Mouse (Mus musculus): Measurements from ENCODE around the gene Hoxd13.

Hoxd13 gene

GRCm38 (mm10) chr2:74707599-74707998 lies 39.5 kb downstream of the Hoxd13 start:
- DNase-seq (ENCODE audit: low read depth, low spot score), result no peak

- no peak for DNase-seq (ENCODE audit: low read depth, low spot score)
Measured at GRCm38 (mm10) chr2:74708676-74709075, 40.6 kb downstream of the Hoxd13 start.

GRCm38 (mm10) chr2:74709465-74710419 lies 41.6 kb downstream of the Hoxd13 start:
- no peak for DNase-seq (ENCODE audit: low read depth, low spot score)

- DNase-seq (ENCODE audit: low read depth, low spot score), result no peak
Measured at GRCm38 (mm10) chr2:74710929-74711543, 42.9 kb downstream of the Hoxd13 start.

- no peak for DNase-seq (ENCODE audit: low read depth, low spot score)
Measured at GRCm38 (mm10) chr2:74711721-74712621, 43.9 kb downstream of the Hoxd13 start, which contains the start of the genes Hoxd3 and Hoxd4. TSS of gene Hoxd3 (plus strand) at chr2:74711927. TSS of gene Hoxd4 (plus strand) at chr2:74711929.

- no peak for DNase-seq (ENCODE audit: low read depth, low spot score)
Measured at GRCm38 (mm10) chr2:74713239-74714150, 45.4 kb downstream of the Hoxd13 start.

- DNase-seq (ENCODE audit: low read depth, low spot score), result no peak
Measured at GRCm38 (mm10) chr2:74714156-74714789, 46.2 kb downstream of the Hoxd13 start.

- no peak for DNase-seq (ENCODE audit: low read depth, low spot score)
Measured at GRCm38 (mm10) chr2:74714881-74715280, 46.8 kb downstream of the Hoxd13 start.

GRCm38 (mm10) chr2:74715504-74716241 lies 47.6 kb downstream of the Hoxd13 start:
- DNase-seq (ENCODE audit: low read depth, low spot score), result no peak

GRCm38 (mm10) chr2:74720384-74720783 lies 52.3 kb downstream of the Hoxd13 start:
- no peak for DNase-seq (ENCODE audit: low read depth, low spot score)

GRCm38 (mm10) chr2:74720955-74721491 lies 52.9 kb downstream of the Hoxd13 start:
- DNase-seq (ENCODE audit: low read depth, low spot score), result no peak
